In genomic region chr6:85137217-85138035, GRCm38 (mm10) we compare ENCODE assay signal across 8 mouse cellular contexts. TPM values are rescaled to one million over a fixed set of nuclear protein-coding genes. Genes with fewer than 3 reads are reported as not detected.
DNase-seq lines count a peak whose midpoint lies in the region; ATAC-seq lines count a peak whose summit lies in the region.

Spr (minus strand) TSS chr6:85137766.

- peak; percentile 89 for ATAC-seq in hindbrain, embryonic 13.5 days (ENCODE audit: low FRiP score)

- H3K4me2 ChIP-seq in hindbrain, embryonic 13.5 days, result peak within 1 kb of the TSS; percentile 71

- WGBS in hindbrain, embryonic 13.5 days, result under 1% methylated on average over 49 of the region's 49 CpGs

- peak; percentile 98 for DNase-seq in NIH3T3 (ENCODE audit: low read depth)
- peak; percentile 92 to 95 for DNase-seq in cerebellum, postnatal 10 days
- DNase-seq in frontal cortex, postnatal 14 days (ENCODE audit: low spot score in 2 of 2), result peak; percentile 66 to 80
- peak; percentile 76 to 80 for DNase-seq in layer of hippocampus, postnatal 25 days (ENCODE audit: extremely low spot score in 1 of 2, low spot score in 1 of 2)
- peak; percentile 95 for DNase-seq in lung, postnatal 25 days (ENCODE audit: low spot score)
- DNase-seq in retina, embryonic 14.5 days (ENCODE audit: low spot score), result peak; percentile 89
- DNase-seq in thymus, postnatal 4 days, result peak; percentile 92

- H3K4me1 ChIP-seq in hindbrain, embryonic 13.5 days (replicated peaks), result peaks cover 11% of the 10 kb centered on the region

- 0 out of 2 replicates have a peak, but pooled peaks cover 3% of the 10 kb centered on the region for H3K36me3 ChIP-seq in hindbrain, embryonic 13.5 days

- H3K9ac ChIP-seq in hindbrain, embryonic 13.5 days, result peak within 1 kb of the TSS; percentile 84

- no peaks in the 10 kb centered on the region for H3K27me3 ChIP-seq in hindbrain, embryonic 13.5 days

- peak within 1 kb of the TSS; percentile 74 for H3K4me3 ChIP-seq in hindbrain, embryonic 13.5 days

- peak within 1 kb of the TSS; percentile 90 for H3K27ac ChIP-seq in hindbrain, embryonic 13.5 days

- no peaks in the 10 kb centered on the region for H3K9me3 ChIP-seq in hindbrain, embryonic 13.5 days

RNA-seq across cellular contexts. Expression of gene Spr, which starts in this region (rescaled TPM):
- polyA plus RNA-seq in hindbrain, embryonic 13.5 days (2015; fragmentation: Nextera tagmentation; extraction: Ambion mirVana), result 21.1 and 23.0 TPM in 2 replicates
- total RNA-seq in layer of hippocampus, postnatal 25 days (2021), result 10 to 100 TPM; 45.0 to 51.4 TPM

Comparison
In these comparisons a context has a peak if more than half of its experiments do, and no peak if none do; other contexts are left out.
1. Peak in every context shown above with its lines: DNase-seq, ATAC-seq, H3K4me3 ChIP-seq and H3K27ac ChIP-seq.